Mouse (Mus musculus): ENCODE measurements at regions not wholly inside any gene's neighbourhood (a gene's known extent, or its start where the extent isn't known, plus 50 kb on each side); places are given as distances from the start of the nearest gene placed in this dataset.
"Not testable (repeated sequence)": the region's sequence is repeated elsewhere in the genome, so short reads cannot be mapped to it uniquely, and the experiment has no call there.

DNA sequence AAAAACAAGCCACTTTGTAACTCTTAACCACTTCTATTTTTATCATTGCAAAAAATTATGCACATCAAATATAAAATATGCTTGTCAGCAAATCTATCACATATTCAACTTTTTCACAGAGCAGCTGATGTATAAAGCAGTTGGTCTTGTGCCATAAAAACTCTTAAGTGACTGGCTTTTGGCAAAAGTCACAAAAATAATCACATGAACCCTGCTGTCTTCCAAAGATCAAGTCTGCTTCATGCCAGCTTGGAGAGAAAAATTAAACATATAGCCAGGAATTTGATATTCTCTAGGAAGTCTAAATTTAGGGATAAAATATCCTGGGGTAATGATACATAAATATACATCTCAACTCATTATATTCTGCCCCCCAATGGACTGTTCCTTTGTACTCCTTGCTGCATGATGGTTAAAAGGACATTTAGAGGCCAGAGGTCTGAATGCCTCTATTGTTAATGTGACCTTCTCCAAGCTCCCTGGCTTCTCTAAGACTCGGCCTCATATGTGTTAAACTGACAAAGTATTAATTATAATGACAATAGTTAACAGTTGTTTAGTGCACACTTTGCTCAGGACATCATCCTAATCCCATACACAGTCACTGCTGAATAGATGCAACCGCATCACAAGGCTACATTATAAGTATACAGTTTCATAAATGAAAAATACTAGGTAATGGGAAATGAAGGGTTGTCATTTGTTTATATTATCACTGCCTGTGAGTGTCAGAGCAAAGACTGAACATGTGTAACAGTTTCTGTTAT is 422.9 kb upstream of the Hs3st1 start:
- DNase-seq = no peak

DNA sequence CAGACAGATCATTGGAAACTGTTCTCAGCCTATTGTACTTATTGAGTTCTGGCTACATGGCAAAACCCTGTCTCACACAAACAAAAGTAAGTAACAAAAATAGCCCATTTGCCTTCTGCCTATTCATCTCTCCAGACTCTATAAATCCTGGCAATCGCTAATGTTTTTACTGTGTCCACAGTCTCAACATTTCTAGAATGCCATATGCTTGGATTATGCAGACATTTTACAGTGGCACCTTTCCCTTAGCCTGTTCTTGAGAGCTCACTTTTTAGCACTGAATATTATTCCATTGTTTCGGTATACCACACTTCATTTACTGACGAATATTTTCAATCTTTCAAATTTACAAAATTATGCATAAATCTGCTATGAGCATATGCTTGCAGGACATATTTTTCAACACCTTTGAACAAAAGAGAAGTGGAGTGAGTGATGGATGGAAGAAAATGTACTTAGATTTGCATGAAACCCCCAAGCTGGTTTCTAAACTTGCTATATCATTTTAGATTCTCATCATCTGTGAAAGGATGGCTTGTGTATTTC is 381.5 kb upstream of the Hs3st1 start:
- DNase-seq = no peak

DNA sequence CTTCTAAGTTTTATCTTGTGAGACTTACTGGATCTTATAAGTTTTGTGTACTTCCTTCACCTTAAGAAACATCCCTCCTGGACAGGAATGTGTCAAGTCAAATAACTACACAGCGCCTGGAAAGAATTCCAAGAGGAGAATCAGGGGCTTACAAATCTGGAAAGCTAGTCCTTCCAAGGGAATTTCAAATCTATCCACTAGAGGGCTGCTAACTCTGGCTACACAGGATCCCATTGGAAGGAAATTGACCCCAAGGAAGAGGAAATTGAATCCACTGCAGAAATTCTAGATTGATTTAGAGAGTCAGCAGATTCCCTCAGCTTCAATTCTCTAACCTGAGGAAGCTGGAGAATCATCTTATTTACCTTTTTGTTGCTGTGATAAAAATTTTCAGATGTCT is 369.1 kb upstream of the Hs3st1 start:
- DNase-seq = no peak

DNA sequence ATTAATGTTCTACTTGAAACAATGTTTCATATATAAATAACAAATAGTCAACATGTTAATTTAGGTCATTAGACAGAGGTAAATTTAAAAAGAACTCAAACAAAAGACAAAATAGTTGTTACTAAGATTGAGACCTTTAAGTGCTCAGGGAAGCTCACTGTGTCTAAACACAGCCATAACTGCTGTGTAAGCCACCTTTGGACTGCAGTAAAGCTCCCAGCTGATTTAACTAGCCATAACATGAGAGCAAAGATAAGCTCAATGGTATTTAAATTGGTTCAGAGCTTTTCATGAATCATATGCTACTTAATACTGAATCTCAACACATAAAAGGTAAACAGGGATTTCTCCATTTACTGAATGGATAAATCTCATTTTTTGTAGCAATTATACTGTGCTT is 361.6 kb upstream of the Hs3st1 start:
- DNase-seq = no peak

DNA sequence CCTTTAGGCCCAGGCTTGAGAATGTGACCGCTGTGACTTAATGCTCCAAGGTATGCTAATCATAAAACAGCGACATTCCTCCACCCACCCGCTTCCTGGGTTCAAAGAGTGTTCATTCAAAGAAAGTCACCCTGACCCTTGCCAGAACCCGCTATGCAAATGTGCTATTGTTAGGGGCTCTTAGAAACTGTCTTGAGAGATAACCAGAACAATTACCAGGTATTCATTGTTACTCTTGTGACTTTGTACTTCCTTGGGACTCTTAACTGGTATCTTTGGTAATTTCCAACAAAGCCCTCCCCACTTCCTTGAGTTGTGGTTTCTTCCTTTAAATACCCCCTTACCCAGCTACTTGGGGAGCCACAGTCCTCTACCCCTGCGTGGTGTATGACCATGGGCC is 334.3 kb upstream of the Hs3st1 start:
- not testable (repeated sequence) for DNase-seq

DNA sequence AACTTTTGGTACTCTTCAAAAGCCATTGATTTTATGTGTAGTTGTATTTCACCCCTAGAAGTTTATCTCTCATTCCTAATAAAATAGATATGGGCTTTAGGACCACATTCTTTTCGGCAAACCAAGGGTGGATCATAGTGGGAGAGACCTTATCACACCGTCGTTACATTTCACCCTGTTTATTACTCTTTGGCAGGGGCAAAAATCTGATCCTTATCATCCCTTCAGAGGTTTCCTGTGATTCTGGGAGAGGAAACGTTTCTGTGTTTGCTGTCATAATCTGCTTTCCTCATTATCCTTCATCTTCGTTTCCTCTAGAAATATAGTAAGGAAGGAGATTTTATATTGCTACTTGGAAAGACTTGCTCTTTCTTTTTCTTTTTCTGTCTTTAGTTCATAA is 290.0 kb upstream of the Hs3st1 start:
- DNase-seq = no peak

DNA sequence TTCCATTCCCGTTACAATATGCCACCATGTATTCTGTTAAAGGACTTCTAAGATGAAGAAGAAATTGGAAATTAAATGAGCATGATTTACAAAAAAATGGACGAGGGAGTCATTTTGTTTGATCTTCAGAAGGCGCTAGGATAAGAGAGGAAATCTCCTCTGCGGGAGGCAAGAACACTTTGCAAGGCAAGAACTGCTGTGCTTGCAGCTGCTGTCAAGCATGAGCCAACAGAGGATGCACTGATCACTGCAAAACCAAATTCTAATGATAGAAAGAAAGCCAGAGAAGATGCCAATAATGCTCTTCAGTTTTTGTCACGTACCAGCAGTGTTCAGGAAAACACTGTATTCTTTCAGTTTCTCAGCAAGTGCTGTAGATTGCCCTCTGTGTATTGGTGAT is 279.2 kb upstream of the Hs3st1 start:
- DNase-seq = no peak

DNA sequence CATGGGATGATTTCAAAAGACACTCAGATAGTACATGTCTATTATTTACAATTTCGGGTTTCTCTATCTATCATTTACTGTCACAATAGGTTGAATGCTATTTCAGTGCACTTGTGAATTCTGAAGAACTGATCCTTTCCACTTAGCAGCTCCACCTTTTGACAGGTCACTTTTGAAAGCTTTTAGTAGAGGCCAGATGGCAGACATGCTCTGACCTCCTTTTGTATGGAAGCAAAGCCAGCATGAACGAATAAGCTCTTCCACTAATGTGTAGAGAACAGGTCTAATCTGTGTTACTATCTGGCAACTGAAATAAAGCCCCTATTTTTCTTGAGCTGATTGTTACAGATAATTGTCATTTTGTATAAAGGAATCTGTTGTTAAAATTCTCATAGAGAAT is 278.4 kb upstream of the Hs3st1 start:
- DNase-seq = no peak

DNA sequence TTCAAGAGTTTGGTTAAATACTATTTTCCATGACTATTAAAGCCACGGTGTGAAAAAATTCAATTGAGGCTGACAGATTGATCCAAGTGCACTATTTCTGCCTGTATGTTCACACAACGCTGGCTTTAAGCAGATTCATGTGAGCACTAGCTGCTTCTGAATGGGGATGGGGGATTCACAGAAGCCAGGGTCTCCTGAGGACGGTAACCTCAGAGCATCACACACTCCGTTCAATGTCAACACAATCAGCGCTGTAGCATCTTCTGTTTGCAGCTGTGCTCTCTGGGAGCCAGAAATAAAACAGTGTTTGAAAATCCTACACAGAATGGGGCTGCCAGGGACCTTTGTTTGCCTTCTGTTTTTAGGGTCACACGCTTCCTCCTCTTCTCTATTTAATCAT is 275.0 kb upstream of the Hs3st1 start:
- no peak for DNase-seq

DNA sequence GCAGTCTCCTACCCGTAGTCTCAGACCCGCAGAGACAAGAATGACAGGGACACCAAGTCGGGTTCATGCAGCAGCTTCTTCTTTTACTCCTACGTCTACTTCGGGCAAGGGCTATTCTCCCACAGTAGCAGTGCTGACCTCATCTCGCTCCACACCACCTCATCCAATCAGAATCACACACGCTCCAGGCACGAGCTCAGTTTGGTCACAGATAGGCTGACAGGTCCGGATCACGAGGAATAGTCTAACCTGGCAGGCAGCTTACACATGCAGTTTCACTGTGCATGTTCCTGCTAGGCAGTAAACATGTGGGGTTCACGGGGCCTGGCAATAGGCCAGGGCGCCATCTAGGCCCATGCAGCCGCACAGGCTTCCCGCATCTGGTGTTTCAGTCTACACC is 260.7 kb upstream of the Hs3st1 start:
- no peak for DNase-seq

DNA sequence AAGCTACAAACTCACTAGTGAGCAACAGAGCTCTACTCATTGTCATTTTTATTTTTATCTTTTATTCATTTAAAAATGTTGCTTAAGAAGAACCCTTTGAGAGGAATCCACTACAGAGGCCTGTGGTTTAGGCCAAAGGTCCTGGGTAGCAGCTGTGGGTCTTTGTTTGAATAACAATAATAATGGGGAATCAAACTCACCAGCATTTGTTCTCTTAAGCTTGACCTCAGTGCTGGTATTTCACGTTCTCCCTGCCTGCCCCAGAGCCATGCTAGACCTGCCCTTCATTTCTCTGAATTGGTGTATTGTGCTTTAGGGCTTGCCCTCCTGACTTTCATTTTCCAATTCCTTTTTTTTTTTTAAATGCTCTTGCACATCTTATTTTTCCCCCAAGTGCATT is 232.8 kb upstream of the Hs3st1 start:
- no peak for DNase-seq

DNA sequence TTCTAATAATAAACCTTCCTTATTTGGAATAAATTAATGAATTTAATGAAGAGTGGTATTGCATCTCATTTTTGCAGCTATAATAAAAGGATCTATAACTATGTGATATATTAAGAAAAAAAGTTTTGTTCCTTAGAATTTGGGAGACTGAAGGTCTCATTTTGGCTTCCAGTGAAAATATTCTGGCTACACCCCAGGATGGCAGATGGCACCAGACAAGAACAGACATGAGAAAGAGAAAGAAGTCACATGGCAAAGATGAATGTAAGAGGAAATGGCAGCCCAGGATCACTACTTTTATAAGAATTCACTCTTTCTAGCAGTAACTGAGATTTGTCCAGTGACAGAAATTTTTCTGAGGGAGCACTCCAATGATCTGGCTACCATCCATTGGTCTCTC is 209.1 kb upstream of the Hs3st1 start:
- DNase-seq = no peak

DNA sequence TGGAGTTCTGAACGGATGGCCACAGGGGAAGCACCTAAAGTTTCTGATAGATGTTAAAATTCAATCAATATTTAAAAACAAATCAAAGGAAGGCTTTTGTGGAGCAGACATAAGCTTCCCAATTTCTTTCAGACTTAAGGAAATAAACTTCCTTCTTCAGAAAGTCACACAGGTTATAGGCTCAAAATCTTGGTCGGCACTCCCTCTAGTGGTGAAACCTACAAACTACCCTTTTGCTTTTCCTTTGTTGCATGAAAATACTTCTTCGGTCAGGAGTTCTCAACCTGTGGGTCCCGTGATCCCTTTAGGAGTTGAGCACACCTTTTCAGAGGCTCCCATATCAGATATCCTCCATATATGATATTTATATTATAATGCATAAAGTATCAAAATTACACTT is 205.7 kb upstream of the Hs3st1 start:
- peak in 1 of 2 experiments; percentile 8 for DNase-seq

DNA sequence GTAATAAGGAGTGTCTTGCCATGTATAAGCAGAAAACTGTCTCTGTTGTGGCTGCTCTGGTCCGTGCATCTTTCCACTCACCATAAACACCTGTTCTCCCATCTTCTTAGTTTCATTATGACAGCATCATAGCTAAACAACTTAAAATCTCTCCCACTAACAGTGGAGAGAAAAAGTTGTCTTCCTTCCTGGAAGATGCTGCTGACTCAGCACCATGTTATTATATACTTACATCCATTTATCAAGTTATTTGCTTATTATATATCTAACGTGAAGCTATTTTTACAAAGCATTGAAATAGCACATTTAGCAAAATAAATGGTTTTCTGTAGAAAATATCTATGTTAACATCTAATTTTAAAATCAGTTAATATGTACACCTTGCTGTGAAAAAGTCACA is 180.3 kb upstream of the Hs3st1 start:
- DNase-seq = no peak

DNA sequence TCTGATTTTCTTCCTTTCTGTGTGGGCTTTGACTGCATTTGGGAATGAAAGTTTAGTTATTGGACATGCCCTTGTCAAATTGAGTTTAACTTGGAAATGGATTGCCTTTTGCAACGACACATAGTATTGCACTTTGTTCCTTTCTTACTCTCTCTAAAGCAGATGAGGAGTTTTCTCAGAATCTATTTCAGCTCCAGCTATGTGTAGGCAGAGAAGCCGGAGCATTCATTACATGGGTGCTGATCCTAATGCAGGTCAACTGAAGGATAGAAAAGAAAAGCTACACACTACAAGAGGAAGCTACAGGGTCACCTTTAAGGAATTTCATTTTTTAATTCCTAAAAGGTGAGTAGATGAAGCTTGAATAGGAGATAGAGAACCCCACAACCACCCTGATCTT is 176.6 kb upstream of the Hs3st1 start:
- no peak for DNase-seq

DNA sequence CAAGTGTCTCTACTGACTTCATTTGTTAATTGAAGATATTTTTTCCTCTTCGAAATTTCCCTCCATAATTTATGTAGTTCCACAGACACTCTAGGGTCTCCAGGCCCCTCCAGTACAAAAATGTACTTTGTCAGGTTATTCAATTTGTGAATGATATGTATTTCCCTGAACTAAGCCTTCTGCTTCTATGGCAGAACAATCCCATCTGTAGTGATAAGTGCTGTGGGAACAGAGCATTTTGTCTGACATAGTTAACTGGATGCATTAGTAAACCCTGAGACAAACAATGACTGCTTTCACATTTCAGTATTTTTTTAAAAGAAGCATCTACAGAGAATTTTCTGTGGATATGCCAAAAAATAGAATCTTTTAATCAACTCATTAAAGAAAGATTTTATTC is 154.1 kb upstream of the Hs3st1 start:
- no peak for DNase-seq

DNA sequence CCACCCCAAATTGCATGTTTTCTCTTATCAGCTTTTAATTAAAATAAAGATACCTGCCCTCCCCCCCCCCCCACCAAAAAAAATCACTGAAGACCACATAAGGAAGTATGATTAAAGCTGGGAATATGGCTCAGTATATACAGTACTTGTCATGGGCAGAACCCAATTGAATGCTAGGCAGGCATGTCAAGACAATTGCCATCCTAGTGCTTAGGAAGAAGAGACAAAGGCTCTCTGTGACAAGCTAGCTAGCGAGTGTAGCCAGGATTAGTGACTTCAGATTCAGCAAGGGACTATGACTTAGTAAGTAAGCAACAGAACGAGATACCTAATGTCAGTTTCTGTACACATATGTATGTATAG is 116.4 kb upstream of the Hs3st1 start:
- DNase-seq = no peak

DNA sequence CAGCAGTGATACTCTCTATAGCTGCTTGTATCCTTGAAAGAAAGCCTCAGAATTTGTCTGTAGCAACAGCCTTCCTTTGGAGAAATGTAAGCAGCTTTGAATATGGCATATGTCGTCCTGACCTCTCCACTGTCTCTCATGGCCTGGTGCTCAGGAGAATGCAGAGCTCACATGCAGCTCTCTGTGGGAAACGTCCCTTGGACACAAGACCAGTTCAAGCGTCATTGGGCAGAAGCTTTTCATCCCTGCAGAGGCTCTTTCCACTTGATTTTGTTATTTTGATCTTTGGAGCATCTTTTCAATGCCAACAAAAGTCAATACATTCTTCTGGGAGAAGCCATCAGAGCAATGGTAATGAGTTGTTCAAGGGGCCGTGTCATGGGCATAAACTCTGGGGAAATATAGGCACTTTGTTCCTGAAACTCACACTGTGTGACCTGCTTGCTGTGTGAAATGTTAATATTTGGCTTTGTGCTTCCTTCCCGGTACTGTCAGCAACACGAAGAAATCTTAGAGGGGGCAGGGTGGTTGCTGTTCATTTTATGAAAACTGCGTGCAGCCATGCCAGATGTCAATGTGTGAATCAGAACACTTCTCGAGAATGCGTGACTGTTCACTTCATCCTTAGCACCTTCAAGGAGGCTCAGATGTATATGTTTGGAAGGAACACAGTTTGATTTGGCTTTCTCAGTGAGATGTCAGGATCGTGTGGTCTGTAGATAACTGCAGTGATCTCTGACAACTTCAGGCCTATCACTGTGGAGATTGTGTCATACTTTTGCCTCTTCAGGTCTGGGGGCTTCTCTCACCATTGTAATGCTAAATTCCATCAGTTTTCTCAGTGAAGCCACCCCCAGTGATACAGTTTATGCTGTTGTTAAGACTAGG is 115.8 kb upstream of the Hs3st1 start:
- DNase-seq = peak in 1 of 2 experiments; percentile 19

DNA sequence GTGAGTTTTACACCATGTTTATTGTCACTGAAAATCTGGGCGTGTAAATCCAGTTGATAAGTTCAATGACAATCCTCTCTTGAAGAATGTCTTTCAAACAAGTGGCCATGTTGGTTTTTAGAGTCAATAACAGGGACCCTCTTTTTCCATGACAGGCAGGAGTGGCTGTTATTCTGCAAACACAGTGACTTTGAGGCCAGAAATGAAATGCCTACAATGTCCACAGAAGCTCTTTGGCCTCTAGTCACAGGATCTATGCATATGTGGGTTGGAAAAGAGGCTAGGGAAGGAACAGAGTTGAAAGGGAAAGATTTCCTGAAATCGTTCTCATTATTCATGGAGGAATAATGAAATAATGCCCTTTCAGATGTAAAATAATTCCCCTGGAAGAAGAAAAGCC is 101.9 kb upstream of the Hs3st1 start:
- DNase-seq = no peak

DNA sequence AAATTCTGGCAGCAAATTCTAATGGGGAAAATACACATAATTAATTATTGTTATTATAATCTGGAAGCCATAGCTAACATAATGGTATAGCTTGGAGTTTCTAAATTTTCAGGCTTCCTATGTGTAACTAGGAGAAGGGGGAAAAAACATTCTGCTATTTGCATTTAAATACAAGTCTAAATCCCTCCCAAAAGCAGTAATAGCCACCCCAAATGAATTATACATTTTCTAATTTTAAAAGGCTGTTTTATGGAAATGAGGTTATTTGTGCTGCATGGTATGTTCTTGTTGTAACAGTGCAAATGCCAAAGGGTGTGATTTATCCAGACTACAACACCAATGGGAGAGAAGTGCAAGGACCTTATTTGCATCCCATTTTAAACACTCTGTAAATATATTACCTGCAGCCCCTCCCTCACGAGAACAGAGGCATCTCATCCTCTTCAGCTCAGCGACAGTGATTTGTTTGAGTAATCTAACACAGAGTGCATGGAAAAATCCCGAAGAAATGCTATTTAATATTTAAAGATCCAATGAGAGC is 101.4 kb upstream of the Hs3st1 start:
- no peak for DNase-seq

DNA sequence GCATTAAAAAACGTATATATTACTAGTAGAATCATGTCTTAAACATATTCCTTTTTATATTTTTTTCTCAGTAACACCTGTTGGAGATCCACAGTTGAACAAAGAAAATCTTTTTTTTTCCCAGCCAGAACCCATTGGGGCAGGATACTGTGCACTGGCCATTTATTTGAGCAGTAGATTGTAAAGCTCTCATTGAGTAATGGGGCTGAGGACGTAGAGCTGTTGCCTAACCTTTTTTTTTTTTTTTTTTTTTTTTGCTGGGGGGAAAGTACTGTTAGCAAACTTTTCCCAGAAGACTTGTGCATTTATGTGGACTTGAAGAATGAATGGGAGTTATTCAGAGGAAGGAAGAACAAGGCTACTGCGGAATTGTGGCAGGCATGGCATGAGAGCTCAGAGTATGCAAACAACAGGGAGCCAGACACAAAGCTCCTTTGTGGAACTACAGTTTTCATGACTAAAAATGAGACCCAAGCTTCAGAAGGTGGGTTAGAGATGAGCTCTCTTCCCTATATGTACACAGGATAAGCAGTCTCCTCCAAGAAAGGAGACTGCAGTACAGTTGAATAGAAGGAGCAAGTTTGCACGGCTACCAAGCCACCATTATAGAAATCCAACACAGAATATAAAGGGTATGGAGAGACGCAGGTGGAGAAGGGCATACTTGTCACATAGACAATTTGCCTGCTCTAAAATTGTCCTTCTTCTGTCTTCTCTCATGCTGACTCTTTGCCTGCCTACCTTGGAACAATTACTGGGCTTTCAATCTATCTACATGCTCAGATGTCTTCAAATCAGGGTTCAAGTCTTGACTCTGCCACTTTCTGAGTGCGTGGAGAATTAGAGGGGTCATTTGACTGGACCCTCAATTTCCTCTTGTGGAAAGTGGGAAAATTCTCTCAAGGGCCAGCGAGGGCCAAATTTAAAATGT is 100.7 kb upstream of the Hs3st1 start:
- no peak for DNase-seq

DNA sequence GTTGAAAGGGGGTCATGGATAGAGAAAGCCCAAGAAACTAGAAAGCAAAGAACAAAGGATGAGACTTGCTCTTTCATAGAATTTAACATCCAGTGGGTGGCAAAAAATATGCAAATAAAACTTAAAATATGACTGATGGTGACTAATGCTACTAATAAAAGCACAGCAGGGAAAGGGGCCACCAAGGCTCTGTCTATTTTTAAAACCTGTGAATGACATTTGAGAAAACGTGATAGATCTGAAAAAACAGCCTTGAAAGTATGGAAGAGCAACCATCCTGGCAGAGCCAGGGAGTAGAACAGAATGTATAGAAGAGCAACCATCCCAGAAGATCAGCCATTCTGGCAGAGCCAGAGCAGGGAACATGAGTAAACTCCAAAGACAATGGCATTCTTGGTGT is 91.9 kb upstream of the Hs3st1 start:
- no peak for DNase-seq

DNA sequence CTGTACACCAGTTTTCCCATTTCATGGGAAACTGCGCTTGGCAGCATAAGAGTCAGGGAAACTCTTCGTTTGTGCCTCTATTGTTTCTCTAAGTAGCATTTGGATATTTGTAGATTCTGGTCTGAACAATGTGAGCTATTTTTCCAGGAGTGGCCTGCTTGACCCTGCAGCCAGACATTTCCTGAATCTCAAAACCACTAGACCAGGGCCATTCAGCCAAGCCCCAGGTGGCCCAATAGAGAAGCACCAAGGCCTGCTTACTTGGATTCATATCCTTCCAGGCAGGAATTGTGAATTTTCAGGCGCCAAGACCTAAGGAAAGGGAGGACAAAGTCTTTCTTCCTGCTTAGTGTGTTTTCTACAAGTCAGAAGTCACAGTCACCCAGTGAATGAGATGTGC is 85.9 kb upstream of the Hs3st1 start:
- no peak for DNase-seq

Measured in lung, postnatal 4 days (tissue).